ENCODE assay signal across 8 mouse cellular contexts in the genomic region with DNA sequence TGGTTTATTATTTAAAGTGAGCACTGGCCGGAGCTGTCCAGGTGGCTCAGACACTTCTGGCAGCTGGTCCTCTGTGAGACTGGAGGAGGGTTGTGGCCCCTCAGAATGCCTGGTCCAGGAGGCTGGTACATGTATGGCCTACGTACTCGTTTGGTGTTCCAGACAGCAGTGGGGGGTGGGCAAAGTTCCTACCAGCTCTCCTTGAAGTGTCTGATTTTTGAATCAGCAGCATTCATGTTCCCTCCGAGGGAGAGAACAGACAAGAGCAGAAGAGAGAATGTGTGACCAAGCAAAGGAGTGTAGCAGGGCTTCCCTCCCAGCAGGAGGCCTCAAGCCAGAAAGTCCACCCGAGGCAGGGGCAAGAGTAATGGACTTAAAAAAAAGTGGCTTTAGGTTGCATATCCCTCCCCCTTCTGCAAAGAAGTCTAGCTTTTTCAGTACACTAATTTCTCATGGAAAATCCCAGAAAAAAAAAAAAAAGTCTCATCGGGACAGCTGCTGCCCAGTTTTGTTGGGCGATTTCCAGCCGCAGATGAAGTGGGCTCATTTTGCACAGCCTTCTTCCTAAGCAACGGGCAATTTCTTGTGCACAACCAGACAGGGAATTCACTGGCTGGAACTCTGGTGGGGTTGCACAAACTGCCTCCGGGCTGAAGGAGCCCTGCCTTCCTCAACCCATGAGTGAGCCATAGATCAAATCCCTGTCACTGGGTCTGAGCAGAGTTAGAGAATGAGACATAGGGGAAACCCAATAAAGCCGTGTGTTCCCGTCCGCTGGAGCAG. TPM values are rescaled to one million over a fixed set of nuclear protein-coding genes. Genes with fewer than 3 reads are reported as not detected.
DNase-seq lines count a peak whose midpoint lies in the region; ATAC-seq and TF ChIP-seq lines count a peak whose summit lies in the region.

No protein-coding gene starts in this region.

- H3K4me1 ChIP-seq in testis, adult 2 months (ENCODE audit: control insufficient read depth, insufficient read depth, low read length): peaks cover 3% of the 10 kb centered on the region
- H3K4me1 ChIP-seq in intestine, postnatal 0 days (replicated peaks; ENCODE audit: control insufficient read depth, insufficient read depth, low read length): 0 out of 2 replicates have a peak, but pooled peaks cover 7% of the 10 kb centered on the region
- H3K4me1 ChIP-seq in lung, embryonic 15.5 days: peaks cover 53% of the 10 kb centered on the region
- peaks cover 30% of the 10 kb centered on the region for H3K4me1 ChIP-seq in stomach, embryonic 14.5 days (ENCODE audit: control insufficient read depth, insufficient read depth, low read length)

- 56% methylated on average over 13 of the region's 13 CpGs for WGBS in intestine, postnatal 0 days
- WGBS in lung, embryonic 15.5 days: 37% methylated on average over 13 of the region's 13 CpGs
- 32% methylated on average over 13 of the region's 13 CpGs for WGBS in stomach, embryonic 14.5 days

- H3K9me3 ChIP-seq in intestine, postnatal 0 days (ENCODE audit: control insufficient read depth): no peaks in the 10 kb centered on the region
- H3K9me3 ChIP-seq in lung, embryonic 15.5 days: no peaks in the 10 kb centered on the region
- no peaks in the 10 kb centered on the region for H3K9me3 ChIP-seq in stomach, embryonic 14.5 days (ENCODE audit: control insufficient read depth, low read depth, low read length)

- no peak overlapping the region for H3K4me3 ChIP-seq in testis, adult 2 months (ENCODE audit: control insufficient read depth, low read depth, low read length)
- H3K4me3 ChIP-seq in intestine, postnatal 0 days (ENCODE audit: low read depth, low read length): no peak overlapping the region
- H3K4me3 ChIP-seq in lung, embryonic 15.5 days: no peak overlapping the region
- no peak overlapping the region for H3K4me3 ChIP-seq in stomach, embryonic 14.5 days (ENCODE audit: low read depth, low read length)

- no peak overlapping the region for H3K9ac ChIP-seq in intestine, postnatal 0 days (ENCODE audit: low read depth, low read length)
- 0 out of 2 replicates have a peak overlapping the region, but pooled peaks have one; percentile 5 for H3K9ac ChIP-seq in lung, embryonic 15.5 days
- H3K9ac ChIP-seq in stomach, embryonic 14.5 days (replicated peaks; ENCODE audit: low read depth, low read length): no peak overlapping the region

- no peak for TF ChIP-seq CTCF in testis, adult 2 months (IDR thresholded peaks at IDR 0.05; ENCODE audit: control insufficient read depth, insufficient read depth, insufficient replicate concordance, low read depth, low read length)
- peak; percentile 35; the same call in 1 of the 2 replicates for TF ChIP-seq CTCF in intestine, postnatal 0 days (IDR thresholded peaks at IDR 0.05; ENCODE audit: low read depth)

- DNase-seq in cerebellum, postnatal 10 days: peak; percentile 77 to 86
- no peak for DNase-seq in testis, postnatal 14 days (ENCODE audit: low spot score)
- no peak for DNase-seq in yolk sac, embryonic 10.5 days (ENCODE audit: low spot score)

- no peaks in the 10 kb centered on the region for H3K36me3 ChIP-seq in testis, adult 2 months (ENCODE audit: control insufficient read depth, insufficient read depth, low read length)
- H3K36me3 ChIP-seq in intestine, postnatal 0 days (ENCODE audit: control insufficient read depth, insufficient read depth): no peaks in the 10 kb centered on the region
- no peaks in the 10 kb centered on the region for H3K36me3 ChIP-seq in lung, embryonic 15.5 days
- H3K36me3 ChIP-seq in stomach, embryonic 14.5 days (ENCODE audit: control insufficient read depth, insufficient read depth, low read length): no peaks in the 10 kb centered on the region

- peak overlapping the region; percentile 65 for H3K27ac ChIP-seq in testis, adult 2 months (ENCODE audit: control insufficient read depth, insufficient read depth, low read depth, low read length)
- H3K27ac ChIP-seq in intestine, postnatal 0 days (ENCODE audit: low read depth, low read length): peak overlapping the region; percentile 21; the same call in 1 of the 2 replicates
- peak overlapping the region; percentile 90 for H3K27ac ChIP-seq in lung, embryonic 15.5 days
- H3K27ac ChIP-seq in stomach, embryonic 14.5 days (ENCODE audit: low read length): peak overlapping the region; percentile 90

- no peak for ATAC-seq in cerebellum, adult (ENCODE audit: insufficient number of reproducible peaks, low FRiP score, low TSS enrichment)
- ATAC-seq in intestine, postnatal 0 days: no peak
- peak; percentile 66; the same call in 1 of the 2 replicates for ATAC-seq in lung, embryonic 15.5 days (ENCODE audit: borderline replicate concordance, extremely low read depth, low FRiP score, low TSS enrichment)
- peak; percentile 20; the same call in 1 of the 2 replicates for ATAC-seq in stomach, embryonic 14.5 days (ENCODE audit: insufficient number of reproducible peaks, insufficient read depth, low FRiP score, low read depth)

- no peaks in the 10 kb centered on the region for H3K27me3 ChIP-seq in testis, adult 2 months (ENCODE audit: control insufficient read depth, insufficient read depth, low read length)
- H3K27me3 ChIP-seq in intestine, postnatal 0 days (replicated peaks; ENCODE audit: control insufficient read depth, insufficient read depth, low read length): no peaks in the 10 kb centered on the region
- H3K27me3 ChIP-seq in lung, embryonic 15.5 days: no peaks in the 10 kb centered on the region
- H3K27me3 ChIP-seq in stomach, embryonic 14.5 days (ENCODE audit: control insufficient read depth, insufficient read depth, low read length): no peaks in the 10 kb centered on the region

- no peak for TF ChIP-seq POLR2A in testis, adult 2 months (IDR thresholded peaks at IDR 0.05; ENCODE audit: control insufficient read depth, low read depth, low read length)

- H3K4me2 ChIP-seq in intestine, postnatal 0 days (replicated peaks; ENCODE audit: low read depth): no peak overlapping the region
- 0 out of 2 replicates have a peak overlapping the region, but pooled peaks have one; percentile 2 for H3K4me2 ChIP-seq in lung, embryonic 15.5 days
- H3K4me2 ChIP-seq in stomach, embryonic 14.5 days (replicated peaks; ENCODE audit: low read depth, low read length): no peak overlapping the region

RNA-seq across cellular contexts. Expression of a gene that starts 28.4 kb away (rescaled TPM):
- polyA plus RNA-seq in testis, adult 2 months (2012; rRNA removed): 6.8 and 8.1 TPM in 2 replicates
- 1.6 and 1.8 TPM in 2 replicates for polyA plus RNA-seq in intestine, postnatal 0 days (2015; fragmentation: Nextera tagmentation; extraction: Ambion mirVana)
- 10.0 and 13.2 TPM in 2 replicates for polyA plus RNA-seq in lung, embryonic 15.5 days (2015; fragmentation: Nextera tagmentation; extraction: Ambion mirVana)
- 7.5 and 7.8 TPM in 2 replicates for polyA plus RNA-seq in stomach, embryonic 14.5 days (2014; fragmentation: Nextera tagmentation; extraction: Ambion mirVana)

Comparison
In these comparisons a context has a peak if more than half of its experiments do, and no peak if none do; other contexts are left out.
1. DNase-seq: peak in cerebellum, postnatal 10 days (2 of 2); none in testis, postnatal 14 days (single experiment) and yolk sac, embryonic 10.5 days (single experiment).
2. ATAC-seq: peak in lung, embryonic 15.5 days (single experiment) and stomach, embryonic 14.5 days (single experiment); none in cerebellum, adult (single experiment) and intestine, postnatal 0 days (single experiment).
3. H3K27ac ChIP-seq: peak in every context shown above with its lines; median percentile 90 in lung, embryonic 15.5 days; 90 in stomach, embryonic 14.5 days; 65 in testis, adult 2 months; 21 in intestine, postnatal 0 days.